Mouse (Mus musculus) stomach, embryonic 14.5 days (tissue): ENCODE results near the gene Chchd6. TPM values are rescaled to one million over a fixed set of nuclear protein-coding genes. Genes with fewer than 3 reads are reported as not detected.

Experiments used
- ATAC-seq: fragments of 200-750 bp; cut with Nextera tagmentation; 2 replicates; pipeline ENCODE4 v1.8.0; 2017; ENCODE audit warnings: low read depth, moderate TSS enrichment; ENCODE audit not compliant: insufficient number of reproducible peaks, insufficient read depth, low FRiP score
- H3K27ac ChIP-seq: fragments of 300-500 bp; sonication (generic); 2 replicates; pipeline ENCODE4 v1.5.1; 2014; ENCODE audit warnings: mild to moderate bottlenecking, low read length, moderate library complexity, mixed read lengths
- H3K27me3 ChIP-seq: fragments of 300-500 bp; sonication (generic); 2 replicates; pipeline ENCODE4 v1.6.1; 2014; ENCODE audit warnings: low read length, control low read depth, mixed read lengths; ENCODE audit not compliant: control insufficient read depth, insufficient read depth
- H3K36me3 ChIP-seq: fragments of 300-500 bp; sonication (generic); 2 replicates; pipeline ENCODE4 v1.6.1; 2014; ENCODE audit warnings: mild to moderate bottlenecking, control low read depth, low read length, moderate library complexity, mixed read lengths; ENCODE audit not compliant: control insufficient read depth, insufficient read depth
- H3K4me1 ChIP-seq: fragments of 300-500 bp; sonication (generic); 2 replicates; pipeline ENCODE4 v1.6.1; 2014; ENCODE audit warnings: low read length, control low read depth, mixed read lengths; ENCODE audit not compliant: control insufficient read depth, insufficient read depth
- H3K4me2 ChIP-seq: fragments of 300-500 bp; sonication (generic); replicated peaks from 2 replicates; pipeline ENCODE4 v1.6.1; 2014; ENCODE audit warnings: low read depth, low read length, control low read depth
- H3K4me3 ChIP-seq: fragments of 300-500 bp; sonication (generic); 2 replicates; pipeline ENCODE4 v1.5.1; 2014; ENCODE audit warnings: low read depth, low read length, control low read depth
- H3K9ac ChIP-seq: fragments of 300-500 bp; sonication (generic); replicated peaks from 2 replicates; pipeline ENCODE4 v1.6.1; 2014; ENCODE audit warnings: low read depth, mild to moderate bottlenecking, control low read depth, low read length, moderate library complexity, mixed read lengths
- H3K9me3 ChIP-seq: fragments of 300-500 bp; sonication (generic); 2 replicates; pipeline ENCODE4 v1.6.1; 2016; ENCODE audit warnings: low read depth, low read length, control low read depth; ENCODE audit not compliant: control insufficient read depth
- WGBS: fragments of 180-500 bp; shearing (Covaris S2); extraction: QIAGEN DNeasy Blood & Tissue Kit; methylation state at CpG from one replicate; pipeline ENCODE4 v1.1.7; 2014; 5-methylcytosine and 5-hydroxymethylcytosine counted together
- polyA plus RNA-seq: library from polyadenylated mRNA; unstranded; fragments of >200 nt; fragmentation: Nextera tagmentation; extraction: Ambion mirVana; gene quantifications from 2 replicates; pipeline ENCODE4 v1.2.1, GENCODE M21; 2014

Chchd6 gene
- polyA plus RNA-seq, 1 experiment from 2014 or later = 62.0 TPM

DNA sequence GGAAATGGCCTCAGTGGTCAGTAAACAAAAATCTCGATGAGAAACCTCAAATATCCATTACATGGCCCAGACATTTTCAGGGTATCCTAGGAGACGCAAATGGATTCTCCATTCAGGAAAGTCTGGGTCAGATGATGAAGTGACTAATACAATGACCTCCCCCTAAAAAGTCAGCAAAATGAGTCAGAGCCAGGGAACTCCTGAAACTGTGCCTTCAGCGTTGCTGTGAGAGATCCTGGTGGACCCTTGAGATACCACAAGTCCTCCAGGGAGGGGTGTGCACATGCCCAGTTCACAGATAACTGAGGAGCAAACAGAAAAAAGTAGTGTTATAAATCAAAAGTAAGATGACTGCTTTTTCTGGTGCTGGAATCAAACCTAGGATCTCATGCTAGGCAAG is 10.6 kb upstream of the Chchd6 start:
- Histone ChIP-seq H3K9ac (no peak overlapping the region), H3K27me3 (no peaks in the 10 kb centered on the region), H3K4me1 (no peaks in the 10 kb centered on the region), H3K27ac (no peak overlapping the region), H3K4me2 (no peak overlapping the region), H3K36me3 (no peaks in the 10 kb centered on the region), H3K9me3 (no peaks in the 10 kb centered on the region), H3K4me3 (no peak overlapping the region)
- 58% methylated on average over 3 of the region's 3 CpGs for WGBS
- no peak for ATAC-seq

- H3K4me2 ChIP-seq = no peak overlapping the region
- H3K27ac ChIP-seq = no peak overlapping the region
- H3K36me3 ChIP-seq = no peaks in the 10 kb centered on the region
- H3K9me3 ChIP-seq = no peaks in the 10 kb centered on the region; the same call in 1 of the 2 replicates
- no peaks in the 10 kb centered on the region for H3K27me3 ChIP-seq
- WGBS = 93% methylated on average over 1 of the region's 1 CpGs
- H3K9ac ChIP-seq = no peak overlapping the region
- no peak for ATAC-seq
- H3K4me1 ChIP-seq = no peaks in the 10 kb centered on the region; the same call in 1 of the 2 replicates
- no peak overlapping the region for H3K4me3 ChIP-seq
Observed at GRCm38 (mm10) chr6:89596510-89596909, 1.1 kb upstream of the Chchd6 start.

GRCm38 (mm10) chr6:89595777-89596146 is 310 bp upstream of the Chchd6 start:
- no peaks in the 10 kb centered on the region for H3K36me3 ChIP-seq
- H3K9ac ChIP-seq = no peak overlapping the region
- H3K9me3 ChIP-seq = no peaks in the 10 kb centered on the region; the same call in 1 of the 2 replicates
- 30% methylated on average over 5 of the region's 5 CpGs for WGBS
- H3K4me1 ChIP-seq = no peaks in the 10 kb centered on the region; the same call in 1 of the 2 replicates
- peak; percentile 5; the same call in 1 of the 2 replicates for ATAC-seq
- peak overlapping the region; percentile 72 for H3K4me2 ChIP-seq
- H3K27ac ChIP-seq = no peak overlapping the region
- peak overlapping the region; percentile 72 for H3K4me3 ChIP-seq
- no peaks in the 10 kb centered on the region for H3K27me3 ChIP-seq

GRCm38 (mm10) chr6:89592016-89592415 is 3.4 kb downstream of the Chchd6 start:
- no peak for ATAC-seq
- H3K27me3 ChIP-seq = no peaks in the 10 kb centered on the region

GRCm38 (mm10) chr6:89591531-89591930 is 3.9 kb downstream of the Chchd6 start:
- ATAC-seq = no peak
- H3K4me3 ChIP-seq = no peak overlapping the region
- H3K27ac ChIP-seq = no peak overlapping the region
- H3K9ac ChIP-seq = no peak overlapping the region
- no peaks in the 10 kb centered on the region for H3K27me3 ChIP-seq
- H3K4me2 ChIP-seq = no peak overlapping the region
- 79% methylated on average over 3 of the region's 3 CpGs for whole genome bisulfite sequencing
- H3K9me3 ChIP-seq = no peaks in the 10 kb centered on the region
- no peaks in the 10 kb centered on the region for H3K36me3 ChIP-seq
- no peaks in the 10 kb centered on the region; the same call in 1 of the 2 replicates for H3K4me1 ChIP-seq

More at GRCm38 (mm10) chr6:89592016-89592415, 3.4 kb downstream of the Chchd6 start:
- H3K4me2 ChIP-seq = no peak overlapping the region
- 77% methylated on average over 3 of the region's 3 CpGs for WGBS
- H3K9me3 ChIP-seq = no peaks in the 10 kb centered on the region
- H3K9ac ChIP-seq = no peak overlapping the region
- H3K27ac ChIP-seq = no peak overlapping the region
- no peaks in the 10 kb centered on the region; the same call in 1 of the 2 replicates for H3K4me1 ChIP-seq
- no peaks in the 10 kb centered on the region for H3K36me3 ChIP-seq
- H3K4me3 ChIP-seq = no peak overlapping the region

DNA sequence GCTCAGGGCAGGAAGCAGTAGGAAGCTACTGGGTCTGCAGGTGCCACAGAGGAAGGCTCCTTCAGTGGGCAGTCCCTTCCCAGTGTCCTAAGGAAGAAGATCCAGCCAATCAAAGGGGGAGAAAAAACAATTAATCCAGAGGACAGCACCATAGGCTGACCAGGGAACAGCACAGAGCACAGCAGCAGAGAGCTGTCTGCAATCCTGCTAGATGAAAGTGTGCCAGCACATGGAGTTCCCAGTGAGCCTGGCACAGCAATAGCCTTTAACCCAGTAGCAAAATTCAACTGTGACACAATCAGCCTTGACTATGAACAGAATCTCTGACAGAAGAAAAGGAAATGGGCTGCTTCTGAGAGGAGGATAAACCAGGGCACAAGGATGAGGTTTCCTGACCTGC is 9.8 kb downstream of the Chchd6 start:
- H3K4me2 ChIP-seq = no peak overlapping the region
- ATAC-seq = no peak
- no peaks in the 10 kb centered on the region for H3K9me3 ChIP-seq
- H3K9ac ChIP-seq = no peak overlapping the region
- no peaks in the 10 kb centered on the region for H3K36me3 ChIP-seq
- no peaks in the 10 kb centered on the region for H3K27me3 ChIP-seq
- H3K27ac ChIP-seq = no peak overlapping the region
- no peak overlapping the region for H3K4me3 ChIP-seq
- no peaks in the 10 kb centered on the region for H3K4me1 ChIP-seq

GRCm38 (mm10) chr6:89584634-89585409 is 10.6 kb downstream of the Chchd6 start:
- Histone ChIP-seq H3K27ac (no peak overlapping the region), H3K4me3 (no peak overlapping the region), H3K9ac (no peak overlapping the region), H3K4me2 (no peak overlapping the region), H3K36me3 (no peaks in the 10 kb centered on the region), H3K9me3 (no peaks in the 10 kb centered on the region), H3K27me3 (no peaks in the 10 kb centered on the region), H3K4me1 (no peaks in the 10 kb centered on the region)
- ATAC-seq = no peak
- WGBS = 39% methylated on average over 5 of the region's 5 CpGs

GRCm38 (mm10) chr6:89583170-89583569 is 12.3 kb downstream of the Chchd6 start:
- H3K27ac ChIP-seq = no peak overlapping the region
- H3K4me1 ChIP-seq = no peaks in the 10 kb centered on the region
- no peak overlapping the region for H3K4me3 ChIP-seq
- H3K36me3 ChIP-seq = no peaks in the 10 kb centered on the region
- H3K27me3 ChIP-seq = no peaks in the 10 kb centered on the region
- H3K9ac ChIP-seq = no peak overlapping the region
- H3K9me3 ChIP-seq = no peaks in the 10 kb centered on the region
- no peak for ATAC-seq
- no peak overlapping the region for H3K4me2 ChIP-seq
- 92% methylated on average over 3 of the region's 3 CpGs for WGBS

DNA sequence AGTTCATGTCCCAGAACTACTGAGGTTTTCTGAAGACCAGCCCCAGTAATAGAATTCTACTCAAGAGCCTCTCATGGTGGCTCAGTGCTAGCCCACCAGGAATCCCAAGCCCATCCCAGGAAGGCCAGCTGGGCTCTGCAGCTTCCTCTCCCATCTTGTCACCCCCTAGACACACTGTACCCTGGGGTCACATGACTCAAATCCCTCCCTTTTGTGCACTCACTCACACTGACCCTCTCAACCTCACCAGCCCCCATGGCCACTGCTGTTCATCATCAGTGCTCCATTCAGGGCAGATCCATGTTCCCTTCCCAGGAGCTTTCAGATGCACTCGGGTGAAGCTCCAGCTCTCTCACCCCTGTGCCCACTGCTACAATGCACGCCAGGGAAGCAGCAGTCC is 20.8 kb downstream of the Chchd6 start:
- H3K4me3 ChIP-seq = no peak overlapping the region
- no peak for ATAC-seq
- WGBS = 35% methylated on average over 2 of the region's 2 CpGs

More for the DNA sequence above, 20.8 kb downstream of the Chchd6 start:
- Histone ChIP-seq H3K4me2 (no peak overlapping the region), H3K27ac (no peak overlapping the region), H3K9ac (no peak overlapping the region), H3K36me3 (no peaks in the 10 kb centered on the region), H3K4me1 (no peaks in the 10 kb centered on the region), H3K27me3 (no peaks in the 10 kb centered on the region), H3K9me3 (no peaks in the 10 kb centered on the region)
